16 mouse cellular contexts compared by ENCODE assay signal in genomic region chr13:103195847-103196246, GRCm38 (mm10).
"Had no signal": no experiment of that assay in that cellular context is flagged by ENCODE, and none has a peak within 500 bp of the region (broad histone marks: within the 10 kb centered on the region; RNA-seq: fewer than 3 reads in every experiment).

No protein-coding gene starts in this region.

- H3K27ac ChIP-seq: neural tube, embryonic 13.5 days; neural tube, embryonic 15.5 days; stomach, embryonic 15.5 days; stomach, postnatal 0 days had no signal

- H3K36me3 ChIP-seq: neural tube, embryonic 13.5 days; neural tube, embryonic 15.5 days; stomach, embryonic 15.5 days had no signal

- H3K9me3 ChIP-seq: neural tube, embryonic 13.5 days; neural tube, embryonic 15.5 days; stomach, embryonic 15.5 days had no signal

- H3K27me3 ChIP-seq: neural tube, embryonic 13.5 days; neural tube, embryonic 15.5 days; stomach, embryonic 15.5 days had no signal

- H3K4me1 ChIP-seq: stomach, embryonic 15.5 days had no signal

- H3K4me3 ChIP-seq: neural tube, embryonic 13.5 days; neural tube, embryonic 15.5 days; stomach, embryonic 15.5 days had no signal

- DNase-seq: retina, postnatal 1 day; right cerebral cortex, adult 18-20 months; right cerebral cortex, postnatal 14 days; right cerebral cortex, postnatal 25 days; right cerebral cortex, postnatal 4 days; spleen, adult 18-20 months; thymus, adult 18-20 months; thymus, adult 2 months; thymus, postnatal 14 days; thymus, postnatal 25 days; thymus, postnatal 36 days; thymus, postnatal 4 days had no signal
